Mouse (Mus musculus): ENCODE measurements around the gene Cipc. TPM values are rescaled to one million over a fixed set of nuclear protein-coding genes. Genes with fewer than 3 reads are reported as not detected.

The Cipc gene
- polyA plus RNA-seq, 2 experiments from 2014 or later: 20.0 to 29.3 TPM

- no peak for ATAC-seq
Observed at GRCm38 (mm10) chr12:86989890-86990754, 43.3 kb downstream of the Cipc start, which contains the start of gene Zdhhc22. Gene Zdhhc22 (minus strand): TSS chr12:86990430.

GRCm38 (mm10) chr12:86990755-86991110 is 43.9 kb downstream of the Cipc start:
- ATAC-seq: no peak

GRCm38 (mm10) chr12:86994166-86994565 is 47.3 kb downstream of the Cipc start:
- no peak for ATAC-seq

- no peak for ATAC-seq
Observed at GRCm38 (mm10) chr12:86994776-86995175, 47.9 kb downstream of the Cipc start.

GRCm38 (mm10) chr12:86995931-86996330 is 49.1 kb downstream of the Cipc start:
- no peak for ATAC-seq

GRCm38 (mm10) chr12:86998699-86999098 is 51.9 kb downstream of the Cipc start:
- no peak for ATAC-seq

GRCm38 (mm10) chr12:86999283-86999820 is 52.5 kb downstream of the Cipc start:
- no peak for ATAC-seq

GRCm38 (mm10) chr12:87000151-87000839 is 53.5 kb downstream of the Cipc start:
- no peak for ATAC-seq

GRCm38 (mm10) chr12:87000840-87001176 is 54.0 kb downstream of the Cipc start:
- no peak for ATAC-seq

GRCm38 (mm10) chr12:87002209-87002608 is 55.4 kb downstream of the Cipc start:
- ATAC-seq: no peak

- ATAC-seq: no peak
Observed at GRCm38 (mm10) chr12:87002815-87003214, 56.0 kb downstream of the Cipc start.

- ATAC-seq: no peak
Observed at GRCm38 (mm10) chr12:87003606-87004005, 56.8 kb downstream of the Cipc start.

- no peak for ATAC-seq
Observed at GRCm38 (mm10) chr12:87004596-87004995, 57.8 kb downstream of the Cipc start.

Other genes with a start within 250 kb of the Cipc start
- gene Angel1, start 220.6 kb upstream of the Cipc start, polyA plus RNA-seq (2017; shearing (Covaris generic)): 10 to 100 TPM in 1 of 2 experiments, 1 to 10 TPM in 1; 5.4 to 10.3 TPM
- gene Lrrc74a, start 212.7 kb upstream of the Cipc start, polyA plus RNA-seq (2017; shearing (Covaris generic)): not detected
- gene Irf2bpl, start 62.2 kb upstream of the Cipc start, polyA plus RNA-seq (2017; shearing (Covaris generic)): 10 to 100 TPM in 1 of 2 experiments, 1 to 10 TPM in 1; 7.6 to 18.8 TPM
- under 1 TPM in 1 of 2 experiments, not detected in 1; 0.36 TPM for gene Zdhhc22, start 43.4 kb downstream of the Cipc start, polyA plus RNA-seq (2017; shearing (Covaris generic))
- gene Tmem63c, start 74.3 kb downstream of the Cipc start, polyA plus RNA-seq (2017; shearing (Covaris generic)): 1 to 10 TPM in 1 of 2 experiments, under 1 TPM in 1; 0.54 to 1.1 TPM
- not detected for gene Ngb, start 155.5 kb downstream of the Cipc start, polyA plus RNA-seq (2017; shearing (Covaris generic))
- gene Gstz1, start 200.1 kb downstream of the Cipc start, polyA plus RNA-seq (2017; shearing (Covaris generic)): 10 to 100 TPM; 13.8 to 21.4 TPM
- 1 to 10 TPM in 1 of 2 experiments, under 1 TPM in 1; 0.89 to 1.1 TPM for gene Pomt2, start 200.9 kb downstream of the Cipc start, polyA plus RNA-seq (2017; shearing (Covaris generic))